18 mouse cellular contexts compared by ENCODE assay signal in the genomic region with DNA sequence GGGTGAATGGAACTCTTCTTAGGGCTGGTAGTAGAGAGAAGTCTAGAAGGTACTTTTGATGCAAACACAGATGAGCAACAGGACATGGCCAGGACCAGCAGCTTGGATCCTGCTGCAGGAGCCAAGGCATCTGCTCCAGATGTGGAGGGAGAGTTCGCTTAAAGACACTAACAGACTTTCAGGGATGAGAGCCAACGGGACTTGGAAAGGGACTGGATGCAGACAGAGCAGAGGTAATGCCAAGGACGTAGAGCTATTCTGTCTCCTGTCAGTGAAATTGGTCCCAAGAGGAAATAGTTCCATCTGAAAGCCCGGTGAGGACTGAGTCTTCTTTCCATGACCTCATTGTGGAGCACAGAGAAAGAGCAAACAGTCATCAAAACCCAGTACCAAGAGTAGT.
DNase-seq lines count a peak whose midpoint lies in the region; ATAC-seq lines count a peak whose summit lies in the region.
"Had no signal": no experiment of that assay in that cellular context is flagged by ENCODE, and none has a peak within 500 bp of the region (broad histone marks: within the 10 kb centered on the region; RNA-seq: fewer than 3 reads in every experiment).

No protein-coding gene starts in this region.

- H3K4me2 ChIP-seq in heart, embryonic 11.5 days: no peak overlapping the region
- no peak overlapping the region for H3K4me2 ChIP-seq in embryonic facial prominence, embryonic 15.5 days (replicated peaks)
- no peak overlapping the region for H3K4me2 ChIP-seq in limb, embryonic 15.5 days
- H3K4me2 ChIP-seq: embryonic facial prominence, embryonic 13.5 days; hindbrain, embryonic 14.5 days had no signal

- DNase-seq in heart, adult 8-10 months (ENCODE audit: low spot score): peak; percentile 10
- DNase-seq in adipocyte (ENCODE audit: low spot score): peak; percentile 20
- no peak for DNase-seq in cerebellum, postnatal 25 days
- no peak for DNase-seq in kidney, adult 9 months
- DNase-seq: cerebellum, adult 18-20 months; cerebellum, postnatal 14 days; kidney, adult 2 months; kidney, postnatal 10 days; thymus, postnatal 14 days had no signal

- H3K36me3 ChIP-seq in heart, embryonic 11.5 days (ENCODE audit: control insufficient read depth, insufficient read depth, low read length): no peaks in the 10 kb centered on the region
- peaks cover 6% of the 10 kb centered on the region; the same call in 1 of the 2 replicates for H3K36me3 ChIP-seq in embryonic facial prominence, embryonic 15.5 days
- H3K36me3 ChIP-seq in limb, embryonic 15.5 days: 0 out of 2 replicates have a peak, but pooled peaks cover 4% of the 10 kb centered on the region

- H3K9ac ChIP-seq in heart, embryonic 11.5 days (ENCODE audit: low read depth, low read length): no peak overlapping the region
- no peak overlapping the region for H3K9ac ChIP-seq in embryonic facial prominence, embryonic 15.5 days
- H3K9ac ChIP-seq in limb, embryonic 15.5 days: no peak overlapping the region
- H3K9ac ChIP-seq: embryonic facial prominence, embryonic 13.5 days; hindbrain, embryonic 14.5 days had no signal

- H3K27ac ChIP-seq in heart, embryonic 11.5 days (ENCODE audit: low read depth, low read length): no peak overlapping the region
- H3K27ac ChIP-seq in embryonic facial prominence, embryonic 15.5 days (replicated peaks): peak overlapping the region; percentile 28; the same call in 1 of the 2 replicates
- peak overlapping the region; percentile 6; the same call in 1 of the 2 replicates for H3K27ac ChIP-seq in limb, embryonic 15.5 days
- H3K27ac ChIP-seq: embryonic facial prominence, embryonic 13.5 days; heart, embryonic 10.5 days; hindbrain, embryonic 14.5 days; left cerebral cortex, adult 2 months; midbrain, embryonic 10.5 days had no signal

- 75% methylated on average over 4 of the region's 4 CpGs for WGBS in heart, embryonic 11.5 days (ENCODE audit: insufficient replicate concordance)
- 66% methylated on average over 4 of the region's 4 CpGs for WGBS in embryonic facial prominence, embryonic 15.5 days
- 56% methylated on average over 4 of the region's 4 CpGs for WGBS in limb, embryonic 15.5 days

- H3K9me3 ChIP-seq in heart, embryonic 11.5 days (replicated peaks; ENCODE audit: control insufficient read depth, low read length): no peaks in the 10 kb centered on the region
- H3K9me3 ChIP-seq in embryonic facial prominence, embryonic 15.5 days (replicated peaks): no peaks in the 10 kb centered on the region
- no peaks in the 10 kb centered on the region for H3K9me3 ChIP-seq in limb, embryonic 15.5 days
- H3K9me3 ChIP-seq: embryonic facial prominence, embryonic 13.5 days; heart, embryonic 10.5 days; midbrain, embryonic 10.5 days had no signal

- no peak for ATAC-seq in heart, embryonic 11.5 days (replicated peaks; ENCODE audit: insufficient number of reproducible peaks, low FRiP score, low TSS enrichment)
- no peak for ATAC-seq in embryonic facial prominence, embryonic 15.5 days (ENCODE audit: insufficient number of reproducible peaks, low FRiP score, low TSS enrichment, low read depth)
- ATAC-seq in limb, embryonic 15.5 days (ENCODE audit: insufficient number of reproducible peaks, low FRiP score, low TSS enrichment, low read depth): peak; percentile 50; the same call in 1 of the 2 replicates
- ATAC-seq: forebrain, embryonic 14.5 days had no signal

- peaks cover 3% of the 10 kb centered on the region; the same call in 1 of the 2 replicates for H3K4me1 ChIP-seq in heart, embryonic 11.5 days (ENCODE audit: control insufficient read depth, insufficient read depth, low read length)
- H3K4me1 ChIP-seq in embryonic facial prominence, embryonic 15.5 days: no peaks in the 10 kb centered on the region
- H3K4me1 ChIP-seq in limb, embryonic 15.5 days: peaks cover 6% of the 10 kb centered on the region; the same call in 1 of the 2 replicates
- H3K4me1 ChIP-seq: embryonic facial prominence, embryonic 13.5 days had no signal

- no peak overlapping the region for H3K4me3 ChIP-seq in heart, embryonic 11.5 days (ENCODE audit: low read depth, low read length)
- H3K4me3 ChIP-seq in embryonic facial prominence, embryonic 15.5 days (replicated peaks): no peak overlapping the region
- no peak overlapping the region for H3K4me3 ChIP-seq in limb, embryonic 15.5 days
- H3K4me3 ChIP-seq: embryonic facial prominence, embryonic 13.5 days; heart, embryonic 10.5 days; left cerebral cortex, adult 2 months; midbrain, embryonic 10.5 days had no signal

- no peaks in the 10 kb centered on the region for H3K27me3 ChIP-seq in heart, embryonic 11.5 days (ENCODE audit: control insufficient read depth, insufficient read depth, low read length)
- H3K27me3 ChIP-seq in embryonic facial prominence, embryonic 15.5 days: no peaks in the 10 kb centered on the region
- no peaks in the 10 kb centered on the region for H3K27me3 ChIP-seq in limb, embryonic 15.5 days
- H3K27me3 ChIP-seq: embryonic facial prominence, embryonic 13.5 days had no signal

Comparison
In these comparisons a context has a peak if more than half of its experiments do, and no peak if none do; other contexts are left out.
1. DNase-seq: peak in heart, adult 8-10 months (single experiment) and adipocyte (single experiment); none in cerebellum, postnatal 25 days (0 of 2) and kidney, adult 9 months (single experiment).